Mouse (Mus musculus): Measurements from ENCODE around the gene Itih4.
A peak's percentile ranks its signal among the peaks of the same experiment; 100 is the strongest.

Gene Itih4

DNA sequence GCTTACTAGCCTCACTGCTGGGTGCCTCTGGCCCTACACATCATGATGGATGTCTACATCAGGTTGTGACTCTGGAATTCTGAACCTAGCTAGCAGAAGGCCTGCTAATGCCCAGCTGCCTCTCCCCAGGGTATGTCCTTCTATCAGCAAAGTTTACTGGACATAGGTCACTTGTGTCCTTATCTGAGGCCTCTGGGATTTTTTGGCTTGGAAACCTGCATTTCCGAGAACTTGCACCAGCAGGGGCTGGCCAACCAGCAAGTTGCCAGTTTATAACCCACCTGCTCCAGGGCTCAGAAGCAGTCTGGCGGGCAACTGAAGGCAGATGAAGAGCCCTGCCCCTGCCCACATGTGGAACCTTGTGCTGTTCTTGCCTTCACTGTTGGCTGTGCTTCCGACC lies at the start of gene Itih4:
Itih4 (plus strand) TSS at position 273 of the 400 bp plus-strand sequence.
- no peak for DNase-seq (ENCODE audit: low spot score)

DNA sequence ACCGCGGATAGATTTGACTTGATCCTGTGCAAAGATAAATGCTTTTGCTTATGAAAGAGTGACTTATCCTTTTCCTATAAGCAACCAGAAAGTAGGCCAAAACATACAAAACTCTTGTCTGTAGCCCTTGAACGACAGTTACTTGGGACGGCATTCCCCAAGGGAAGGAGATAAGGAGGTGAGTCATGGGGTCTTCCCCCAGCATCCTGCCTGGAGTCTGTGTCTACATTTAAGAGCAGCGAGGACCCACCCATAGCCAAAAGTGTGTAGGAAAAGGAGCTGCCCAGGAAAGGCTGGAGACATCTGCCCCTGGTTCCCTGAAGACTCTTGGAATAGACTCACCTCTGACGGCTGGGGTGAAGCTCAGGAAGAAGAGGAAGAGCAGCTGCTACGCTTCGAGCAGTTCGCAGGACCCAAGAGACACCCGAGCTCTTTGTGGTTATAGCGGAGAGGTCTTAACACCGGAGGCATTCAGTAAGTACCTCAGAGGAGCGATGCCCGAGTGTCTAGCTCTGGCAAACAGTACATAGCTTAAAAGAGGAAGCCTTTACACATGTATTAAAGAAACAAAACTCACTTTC lies 48.8 kb upstream of the Itih4 start:
- DNase-seq (ENCODE audit: low spot score) = no peak

DNA sequence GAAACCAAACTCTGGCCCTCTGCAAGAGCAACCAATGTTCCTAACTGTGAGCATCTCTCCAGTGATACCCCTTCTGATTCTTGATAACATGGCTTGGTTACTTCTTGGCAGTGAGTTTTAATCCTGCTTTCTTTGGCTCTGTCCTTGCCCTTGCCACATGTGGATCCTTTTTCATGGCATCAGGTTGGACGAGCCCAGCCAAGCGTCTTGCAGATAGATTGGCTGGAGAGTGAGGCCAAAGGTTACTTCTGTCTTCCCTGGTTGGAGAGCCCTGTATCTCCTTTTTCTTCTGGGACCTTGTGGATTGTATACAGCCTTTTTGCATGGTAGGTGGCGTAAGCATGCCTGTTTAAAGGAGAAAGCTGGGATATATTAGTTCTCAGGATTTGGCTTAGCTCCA lies 42.6 kb upstream of the Itih4 start:
- no peak for DNase-seq (ENCODE audit: low spot score)

DNA sequence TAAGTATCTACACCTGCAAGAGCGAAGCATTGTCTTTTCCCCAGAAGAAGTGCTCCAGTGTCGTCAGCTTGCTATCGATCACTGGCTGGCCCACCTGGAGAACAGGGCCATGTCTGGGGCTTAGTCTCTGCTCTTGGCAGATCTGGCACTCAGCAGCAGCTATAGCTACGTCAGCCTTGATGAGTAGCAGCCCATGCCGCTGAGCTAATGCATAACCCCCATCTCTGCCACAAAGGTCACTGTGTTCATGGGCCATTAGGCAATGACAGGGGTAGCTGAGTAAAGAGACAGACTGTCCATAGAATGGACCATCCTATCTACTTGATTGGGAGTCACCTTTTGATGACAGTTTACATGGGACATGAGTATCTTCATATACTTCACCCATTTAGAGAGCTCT lies 35.8 kb upstream of the Itih4 start:
- no peak for DNase-seq (ENCODE audit: low spot score)

DNA sequence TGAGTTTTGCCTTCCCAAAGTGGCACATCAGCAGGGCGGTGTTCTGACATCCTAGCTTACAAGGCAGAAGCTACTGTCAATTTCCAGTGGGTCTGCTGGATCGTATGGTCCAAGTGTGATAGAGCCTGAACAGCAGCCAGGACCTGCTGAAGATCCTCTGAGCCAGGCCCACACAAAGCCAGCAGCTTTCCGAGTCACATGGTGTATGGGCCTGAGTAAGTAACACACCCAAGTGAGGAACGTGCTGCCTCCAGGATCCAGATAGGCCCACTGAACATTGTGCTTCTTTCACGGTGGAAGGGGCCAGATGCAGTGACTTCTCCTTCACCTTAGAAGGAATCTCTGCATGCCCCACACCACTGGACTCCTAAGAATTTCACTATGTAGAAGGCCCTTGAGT lies 34.0 kb upstream of the Itih4 start:
- no peak for DNase-seq (ENCODE audit: low spot score)

DNA sequence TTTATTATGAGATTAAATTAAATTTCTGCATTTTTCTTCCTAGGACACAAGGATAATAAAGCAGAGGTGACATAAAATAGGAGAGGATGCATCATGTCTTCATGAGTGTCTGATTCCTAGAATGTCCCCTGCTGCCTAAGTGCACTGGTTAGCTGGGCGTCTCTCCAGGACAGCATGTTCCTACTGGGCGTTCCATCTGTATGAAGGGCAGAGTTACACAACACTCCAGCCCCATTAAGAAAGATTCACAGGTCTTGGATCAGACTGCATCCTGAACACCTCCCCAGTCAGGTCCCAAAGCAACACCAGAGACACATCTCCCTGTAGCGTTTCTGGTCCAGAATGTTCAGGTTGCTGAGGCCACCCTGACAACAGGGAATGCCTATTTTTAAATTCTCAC lies 31.0 kb upstream of the Itih4 start:
- DNase-seq (ENCODE audit: low spot score) = no peak

DNA sequence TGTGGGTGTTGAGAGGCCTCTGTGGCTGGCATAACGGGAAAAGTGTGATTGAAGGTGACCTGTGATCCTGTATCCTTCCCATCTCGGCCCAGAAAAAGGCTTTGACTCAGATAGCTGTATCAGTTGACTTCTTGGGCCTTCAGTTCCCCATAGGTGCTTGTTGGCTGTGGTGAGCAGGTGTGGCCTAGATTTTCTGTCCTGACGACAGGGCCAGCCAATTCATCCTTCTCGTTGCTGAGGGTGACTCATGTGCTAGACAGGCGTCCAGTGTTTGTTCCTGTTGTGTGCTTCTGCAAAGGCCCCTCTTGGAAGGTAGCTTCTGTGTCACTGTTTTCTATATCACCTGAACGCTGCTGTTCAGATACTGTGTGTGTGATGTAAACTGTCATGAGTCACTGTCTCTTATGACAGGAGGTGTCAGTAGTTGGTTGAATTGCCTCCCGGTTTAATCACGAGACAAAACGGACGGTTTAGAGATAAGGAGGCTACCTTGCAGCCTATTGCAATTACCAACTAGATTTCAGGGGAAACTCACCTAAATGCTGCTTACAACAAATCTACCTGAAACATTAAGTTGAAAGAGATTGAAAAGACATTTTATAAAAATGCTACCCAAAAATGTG lies 29.3 kb upstream of the Itih4 start:
- no peak for DNase-seq (ENCODE audit: low spot score)

DNA sequence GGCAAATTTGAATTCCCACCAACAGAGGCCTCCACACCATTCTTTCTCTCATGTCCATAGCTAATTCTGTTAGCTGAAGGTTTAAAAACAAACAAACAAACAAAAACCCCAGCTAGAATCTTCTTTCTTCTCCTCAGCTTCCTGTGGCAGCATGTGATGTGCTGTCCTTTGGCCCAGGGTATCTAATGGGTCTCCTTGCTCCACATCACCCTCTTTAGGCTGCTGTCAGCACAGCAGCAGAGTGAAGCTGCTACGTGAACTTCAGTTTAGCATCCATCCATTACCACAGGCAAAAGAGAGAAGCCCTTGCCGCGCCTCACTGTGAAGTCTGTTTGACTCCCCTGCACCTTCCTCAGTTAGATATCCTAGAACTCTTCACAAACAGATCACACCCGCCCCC lies 28.3 kb upstream of the Itih4 start:
- DNase-seq (ENCODE audit: low spot score) = no peak

DNA sequence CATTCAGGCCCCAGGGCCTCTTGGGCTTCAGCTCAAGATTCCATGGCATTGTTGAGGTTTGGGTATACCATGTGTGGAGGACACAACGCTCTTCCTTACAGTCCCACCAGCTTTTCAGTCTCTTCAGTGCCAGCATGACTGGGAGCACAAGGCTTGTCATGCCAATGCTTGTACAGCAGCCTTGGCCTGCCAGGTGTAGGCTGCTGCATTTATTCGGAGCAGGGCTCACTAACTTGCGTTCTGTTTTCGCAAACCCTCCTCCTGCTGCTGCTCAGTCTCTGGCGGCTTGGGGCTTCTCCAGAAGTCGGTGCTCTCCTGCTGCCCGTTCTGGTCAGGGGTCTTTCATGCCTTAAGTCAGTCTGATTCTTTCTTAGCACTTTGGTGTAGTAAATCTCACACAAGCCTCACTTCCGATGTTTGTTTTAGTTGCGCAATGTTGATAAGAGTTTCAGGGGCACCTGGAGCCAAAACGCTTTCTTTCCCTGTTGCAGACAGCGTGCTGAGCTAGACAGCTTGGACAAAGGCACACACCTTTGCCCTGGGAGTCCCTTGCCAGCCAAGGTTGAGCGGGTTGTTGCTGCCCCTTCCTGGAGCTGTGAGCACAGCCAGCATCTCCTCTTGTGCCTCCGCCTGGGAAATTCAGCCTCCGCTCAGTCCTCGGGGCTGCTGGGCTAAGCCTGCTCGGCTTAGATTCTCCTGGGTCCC lies 24.7 kb upstream of the Itih4 start:
- no peak for DNase-seq (ENCODE audit: low spot score)

DNA sequence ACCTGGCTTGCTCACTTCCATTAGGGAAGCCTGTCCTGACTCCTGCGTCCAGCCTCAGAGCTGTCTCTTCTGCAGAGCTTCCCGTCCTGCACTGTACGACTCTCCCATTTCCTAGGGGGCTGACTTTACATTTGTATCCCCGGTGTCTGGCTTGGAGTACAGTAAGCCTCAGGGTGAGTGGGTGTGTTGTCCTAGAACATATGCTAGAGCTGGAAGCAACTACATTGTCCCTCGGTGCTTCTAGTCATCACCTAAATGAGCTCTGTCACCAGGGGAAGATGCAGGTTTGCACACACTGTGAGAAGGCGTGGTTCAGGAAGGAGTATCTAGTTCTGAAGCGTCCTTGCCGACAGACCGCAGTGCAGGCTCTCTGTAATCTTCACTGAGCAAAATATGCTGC lies 23.9 kb upstream of the Itih4 start:
- no peak for DNase-seq (ENCODE audit: low spot score)

DNA sequence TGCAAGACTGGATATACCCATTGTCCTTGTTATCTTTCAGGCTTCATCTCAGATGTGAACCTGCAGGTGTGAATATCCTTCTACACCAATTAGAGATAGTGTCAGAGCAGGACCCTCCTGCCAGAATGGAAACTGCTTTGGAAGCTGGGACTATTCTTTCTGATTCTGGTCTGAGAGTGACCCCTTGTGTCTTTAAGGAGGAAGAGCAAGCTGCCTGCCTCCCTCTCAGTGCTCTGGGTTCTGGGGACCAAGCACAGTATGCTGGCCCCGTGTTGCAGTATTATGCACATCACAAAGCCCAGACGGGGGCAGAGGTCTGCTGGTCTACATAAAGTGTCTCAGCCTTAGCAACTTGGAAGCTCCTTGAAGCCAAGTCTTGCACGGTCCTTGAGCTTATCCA lies 21.0 kb upstream of the Itih4 start:
- peak; percentile 45 for DNase-seq (ENCODE audit: low spot score)

DNA sequence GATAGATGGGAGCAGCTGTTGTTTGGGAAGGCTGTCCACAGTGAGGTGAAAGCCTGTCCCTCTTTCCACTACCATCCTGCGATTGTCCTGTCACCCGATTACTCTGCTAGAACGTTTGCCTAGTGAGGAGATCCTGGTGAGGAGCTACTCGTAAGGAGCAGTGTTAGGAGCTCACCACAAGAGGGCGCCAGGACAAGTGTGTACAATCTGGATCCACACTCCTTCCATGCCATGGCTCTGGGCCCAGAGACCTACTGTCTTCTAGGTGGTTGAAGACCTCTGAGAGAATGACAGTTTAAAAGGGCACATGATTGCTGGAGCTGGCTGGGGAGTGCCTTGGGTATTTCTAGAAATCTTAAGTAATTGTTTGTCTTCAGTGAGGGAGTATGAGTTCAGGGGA lies 19.2 kb upstream of the Itih4 start:
- DNase-seq (ENCODE audit: low spot score) = peak; percentile 85

DNA sequence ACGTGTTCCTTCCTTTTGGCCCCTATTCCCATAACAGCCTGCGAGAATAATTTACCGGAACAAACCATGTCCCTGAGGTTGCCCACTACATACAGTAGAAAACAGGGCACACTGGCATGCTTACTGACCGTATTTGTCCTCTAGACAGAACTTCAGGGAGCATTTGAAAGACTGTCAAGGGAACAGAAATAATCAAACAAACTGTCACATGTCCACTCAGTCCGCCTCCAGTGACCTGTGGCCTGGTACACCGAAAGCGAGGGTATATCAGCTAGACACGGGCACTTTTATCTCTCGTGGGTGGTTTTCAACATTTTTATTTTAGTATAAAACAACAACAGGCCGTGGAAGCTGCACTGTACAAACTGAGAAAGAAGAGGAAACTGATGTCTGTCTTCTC lies 17.4 kb upstream of the Itih4 start:
- no peak for DNase-seq (ENCODE audit: low spot score)

DNA sequence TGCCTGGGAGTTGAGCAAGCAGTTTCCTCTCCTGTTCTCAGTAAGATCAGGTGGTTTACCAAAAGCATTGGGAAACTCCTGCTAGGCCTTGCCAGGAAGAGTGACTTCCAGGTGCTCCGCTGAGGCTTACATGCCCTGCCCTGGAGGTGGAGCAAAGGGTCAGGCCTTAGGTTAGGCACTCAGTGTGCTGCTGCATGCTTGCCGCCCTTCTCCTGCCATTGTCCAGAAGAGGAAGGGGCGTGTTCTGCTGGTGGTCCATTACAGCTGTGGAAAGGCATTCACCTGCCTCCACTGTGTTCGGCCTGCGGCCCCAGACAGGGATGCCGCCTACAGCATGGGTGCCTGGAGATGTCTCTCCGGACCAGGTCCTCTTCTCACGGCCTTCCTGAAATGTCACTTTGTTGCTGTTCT lies 16.9 kb upstream of the Itih4 start:
- no peak for DNase-seq (ENCODE audit: low spot score)

DNA sequence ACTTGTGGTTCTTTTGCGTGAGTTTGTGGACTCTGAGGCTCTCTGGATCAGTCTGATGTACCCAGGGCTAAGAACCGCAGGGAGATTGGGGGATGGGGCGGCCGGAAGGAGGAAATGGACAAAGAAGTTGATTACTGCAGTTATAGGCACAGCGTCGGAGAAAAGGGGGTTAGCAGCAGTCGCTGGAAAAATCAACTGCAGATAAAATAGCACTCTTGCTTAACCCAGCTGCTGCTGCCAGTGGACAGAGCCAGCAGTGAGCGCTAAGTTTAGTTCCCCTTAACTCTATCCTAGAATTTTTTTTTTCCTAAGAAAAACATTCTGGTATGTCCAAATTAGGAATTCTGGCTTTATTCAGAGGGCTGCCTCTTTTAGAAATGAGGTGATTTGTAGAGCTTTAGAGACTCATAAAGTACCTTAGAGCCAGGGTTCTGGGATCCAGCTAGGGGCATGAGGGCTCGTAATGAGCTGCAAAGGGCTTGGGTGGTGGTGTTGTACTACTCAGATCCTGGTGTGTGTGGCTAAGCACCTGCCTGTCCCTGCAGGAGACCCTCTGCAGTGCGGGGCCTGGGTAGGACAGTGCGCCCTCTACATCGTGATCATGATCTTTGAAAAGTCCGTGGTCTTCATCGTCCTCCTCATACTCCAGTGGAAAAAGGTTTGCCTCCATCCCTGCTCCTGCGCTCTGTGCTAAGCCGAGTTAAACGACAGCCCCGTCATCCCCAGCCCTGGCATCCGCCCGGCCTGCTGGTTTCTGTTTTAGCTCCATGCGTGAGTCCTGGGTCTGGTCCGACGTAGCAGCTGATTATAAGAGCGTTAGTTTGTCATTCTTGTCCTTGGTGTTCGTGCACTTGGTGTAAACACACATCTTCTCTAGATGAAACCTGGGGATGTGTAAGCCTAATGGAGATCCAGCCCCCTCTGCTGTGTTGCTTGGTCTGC lies 15.8 kb upstream of the Itih4 start:
- no peak for DNase-seq (ENCODE audit: low spot score)

DNA sequence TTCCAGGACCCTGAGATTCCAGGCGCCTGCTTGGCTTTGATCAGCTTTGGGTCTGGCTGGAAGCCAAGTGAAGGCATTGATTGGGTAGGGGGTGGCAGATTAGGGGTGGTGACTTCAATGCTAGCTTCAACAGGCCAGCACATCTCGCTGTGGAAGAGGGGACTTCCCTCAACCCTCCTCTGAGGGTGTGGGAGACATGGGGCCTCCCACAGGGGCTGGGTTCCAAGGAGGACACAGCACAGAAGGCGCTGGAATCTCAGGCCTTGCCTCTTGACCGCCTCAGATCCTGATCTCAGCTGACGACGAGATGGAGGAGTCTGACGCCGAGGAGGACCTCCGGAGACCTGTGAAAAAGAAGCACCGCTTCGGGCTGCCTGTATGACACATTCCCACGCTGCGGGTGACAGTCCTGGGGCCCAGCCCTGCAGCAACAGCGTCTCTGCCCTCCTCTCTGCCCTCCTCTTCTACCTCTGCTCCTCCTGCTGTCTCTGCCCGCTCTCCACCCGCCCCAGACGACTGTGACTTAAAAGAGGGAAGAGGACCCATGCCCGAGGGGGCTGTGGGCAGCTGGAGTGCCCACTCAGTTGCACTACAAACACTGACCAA lies 12.1 kb upstream of the Itih4 start:
- no peak for DNase-seq (ENCODE audit: low spot score)

DNA sequence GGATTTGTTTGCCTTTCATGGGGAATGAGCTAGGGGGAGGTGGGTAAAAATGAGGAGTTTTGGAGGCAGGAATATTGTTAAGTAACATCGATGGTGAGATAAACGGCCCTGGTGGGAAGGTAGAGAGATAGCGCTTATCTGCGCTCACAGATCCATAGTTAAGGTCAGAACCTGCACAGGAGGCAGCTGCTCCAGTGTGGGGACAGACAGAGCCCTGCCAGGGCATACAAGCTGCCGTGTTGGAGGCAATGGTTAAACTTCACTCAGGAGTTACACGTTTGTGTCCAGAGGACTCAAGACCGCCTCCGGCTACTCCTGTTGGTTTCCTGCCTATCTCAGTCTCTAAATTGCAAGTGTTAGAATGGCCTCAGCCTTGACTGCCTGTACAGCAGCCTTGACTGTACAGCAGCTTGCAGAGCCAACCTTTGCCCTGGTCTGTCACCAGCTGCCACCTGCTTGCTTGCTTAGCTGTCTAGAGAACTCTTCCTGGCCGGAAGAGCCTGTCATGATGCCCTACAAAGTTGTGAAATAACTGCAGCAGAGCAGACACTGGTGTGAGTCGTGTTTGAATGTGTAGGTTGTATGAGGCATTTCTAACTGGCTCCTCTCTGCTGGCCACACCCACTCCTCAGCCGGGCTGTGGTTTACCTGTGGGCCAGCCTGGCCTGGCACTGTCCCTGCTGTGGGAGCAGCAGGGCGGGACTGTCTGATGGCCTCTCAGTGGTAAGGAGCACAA lies 11.0 kb upstream of the Itih4 start:
- DNase-seq (ENCODE audit: low spot score) = no peak

DNA sequence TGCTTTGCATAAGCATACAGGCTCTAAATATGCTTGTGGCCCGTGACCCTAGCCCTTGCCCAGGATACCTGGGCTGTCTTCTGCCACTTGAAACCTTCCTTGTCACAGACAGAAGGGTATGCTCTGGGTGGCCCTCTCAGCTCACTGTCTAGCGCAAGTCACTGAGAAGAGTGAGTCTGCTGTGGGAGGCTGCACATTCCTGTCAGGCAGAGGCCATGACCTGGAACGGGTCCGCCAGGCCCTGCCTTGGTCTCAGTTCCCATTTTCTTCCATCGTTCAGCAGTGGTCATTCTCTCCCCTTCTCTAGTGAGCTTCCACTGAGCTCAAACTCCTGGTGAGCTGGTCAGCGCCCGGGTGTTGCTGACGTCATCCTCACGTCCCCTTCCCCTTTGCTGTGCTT lies 10.3 kb upstream of the Itih4 start:
- DNase-seq (ENCODE audit: low spot score) = no peak

DNA sequence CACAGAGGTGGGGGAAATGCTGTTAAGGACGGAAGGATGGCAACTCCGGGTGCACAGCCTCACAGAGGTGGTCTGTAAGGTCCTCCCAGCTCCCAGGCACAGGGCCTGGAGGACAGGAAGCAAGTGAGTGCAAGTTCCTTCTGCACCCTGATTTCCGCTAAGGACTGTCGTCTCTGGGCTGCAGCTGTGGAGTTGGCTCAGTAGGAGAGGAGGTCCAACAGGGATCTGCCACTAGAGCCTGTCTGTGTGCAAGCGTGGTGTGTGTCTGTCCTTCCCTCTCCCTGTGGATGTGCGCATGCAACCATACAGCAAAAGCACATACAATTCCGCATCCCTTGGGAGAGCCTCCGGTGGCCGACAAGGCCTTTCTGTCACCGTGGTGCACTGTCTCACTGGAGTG lies 9.8 kb upstream of the Itih4 start:
- no peak for DNase-seq (ENCODE audit: low spot score)

DNA sequence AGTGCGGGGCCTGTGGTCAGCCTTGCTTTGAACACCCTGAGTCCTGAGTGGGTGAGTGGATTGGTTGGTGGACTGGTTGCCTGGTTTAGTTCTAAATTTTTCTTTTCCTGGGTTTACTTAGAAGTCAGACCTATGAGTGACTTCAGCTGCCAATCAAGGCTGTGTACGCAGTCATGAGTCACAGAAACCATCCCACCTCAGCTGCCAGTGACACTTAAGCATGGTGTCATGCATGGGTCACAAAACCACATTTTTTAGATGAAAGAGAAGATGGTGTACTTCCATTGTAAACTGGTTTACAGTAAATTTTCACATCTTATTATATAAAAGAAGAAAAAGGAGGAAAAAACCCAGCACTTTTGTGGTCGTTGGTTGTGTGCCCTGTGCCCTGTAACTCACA lies 8.4 kb upstream of the Itih4 start:
- DNase-seq (ENCODE audit: low spot score) = no peak

DNA sequence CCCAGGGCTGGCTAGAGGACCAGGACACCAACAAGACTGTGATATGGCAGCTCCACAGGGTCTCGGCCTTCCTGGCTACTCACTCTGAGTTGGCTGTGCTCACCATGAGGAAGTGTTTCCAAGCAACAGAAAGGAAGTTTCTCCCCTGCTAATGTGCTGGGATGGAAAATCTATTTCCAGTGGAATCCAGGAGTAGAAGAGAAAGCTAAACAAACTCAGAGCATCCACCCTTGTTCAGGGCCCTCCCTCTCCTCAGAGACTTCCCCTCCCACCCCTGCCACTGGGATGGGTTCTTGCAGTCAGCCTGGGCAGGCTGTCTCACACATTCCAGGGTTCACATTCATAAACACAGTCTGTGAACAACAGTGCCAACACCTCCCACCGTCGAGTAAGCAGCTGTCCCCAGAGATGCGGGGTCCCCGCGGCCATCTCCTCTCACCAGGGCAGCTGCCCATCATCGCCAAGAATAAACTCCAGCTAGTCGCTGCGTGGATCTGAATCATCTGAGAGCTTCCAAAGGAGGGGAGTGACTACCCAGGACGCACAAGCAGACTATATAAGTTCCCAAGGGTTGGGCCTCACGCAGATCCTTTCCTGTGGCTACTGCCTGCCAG lies 7.2 kb upstream of the Itih4 start, which contains the start of gene Mustn1:
Mustn1 (plus strand) TSS at position 243 of the 614 bp plus-strand sequence.
- no peak for DNase-seq (ENCODE audit: low spot score)

All from embryo, embryonic 10.5 days (tissue).